Mouse (Mus musculus): Measurements from ENCODE around the gene Mrps7. TPM values are rescaled to one million over a fixed set of nuclear protein-coding genes. Genes with fewer than 3 reads are reported as not detected.

Gene Mrps7
- total RNA-seq, 2 experiments from 2014 or later, result 51.5 to 51.7 TPM

DNA sequence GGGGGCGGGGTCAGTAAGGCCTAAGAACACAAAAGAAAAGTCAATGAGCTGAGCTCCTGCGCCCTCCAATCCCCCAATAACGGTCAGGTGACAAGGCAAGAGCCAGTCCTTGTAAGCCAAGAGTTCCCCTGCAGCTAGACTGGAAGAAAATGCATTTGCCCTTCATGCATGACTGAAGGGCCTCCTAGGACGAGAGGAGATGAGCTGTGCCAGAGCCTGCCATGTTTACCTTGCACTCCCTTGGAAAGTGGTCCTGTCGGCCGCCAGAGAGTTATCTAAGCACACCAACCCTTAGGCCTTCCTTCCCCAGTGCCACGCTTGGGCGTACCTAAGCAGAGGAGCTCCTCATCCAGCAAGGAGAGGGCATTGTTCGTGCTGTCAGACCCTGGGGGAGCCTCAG lies 15.7 kb upstream of the Mrps7 start:
- intact Hi-C loops (cut with DNase I), result no loop called here
- TF ChIP-seq CTCF (IDR thresholded peaks at IDR 0.05), result no peak
- Histone ChIP-seq H3K27ac (no peak overlapping the region), H3K4me3 (no peak overlapping the region)
- DNase-seq (ENCODE audit: extremely low spot score in 1 of 2, low spot score in 2 of 2), result no peak

DNA sequence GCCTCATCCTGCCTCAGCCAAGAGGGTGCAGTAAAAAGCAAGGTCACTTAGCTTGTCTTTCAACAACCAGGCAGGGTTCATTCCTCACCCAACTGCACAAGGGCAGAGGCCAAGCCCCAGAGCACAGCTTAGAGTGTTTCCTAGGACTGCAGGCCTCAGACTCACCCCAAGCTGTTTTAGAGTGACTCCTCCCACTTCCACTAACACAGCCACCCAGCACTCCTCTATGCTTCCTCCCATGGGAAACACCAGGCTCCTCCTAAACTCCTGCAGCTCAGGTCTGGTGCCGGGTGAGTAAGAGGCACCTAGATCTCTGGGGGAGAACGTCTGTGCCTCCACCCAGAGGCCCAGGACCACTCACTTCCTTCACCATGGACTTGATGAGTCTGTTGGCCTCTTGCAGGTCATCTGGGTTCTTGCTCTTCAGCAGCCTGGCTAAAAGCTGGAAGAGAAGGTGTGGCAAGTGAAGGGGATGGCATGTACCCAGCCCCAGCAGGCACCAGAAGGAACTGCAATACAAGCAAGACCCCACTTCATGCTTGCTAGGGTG lies 13.1 kb upstream of the Mrps7 start:
- no peak for TF ChIP-seq CTCF (IDR thresholded peaks at IDR 0.05)
- no peak for DNase-seq (ENCODE audit: extremely low spot score in 1 of 2, low spot score in 2 of 2)
- H3K4me3 ChIP-seq, result no peak overlapping the region
- no peak overlapping the region for H3K27ac ChIP-seq
- intact Hi-C loops (cut with DNase I), result loop anchor here (2.0 kb wide), 1 partner anchor 22 kb away; no protein-coding TSS in a partner anchor

- no peak for DNase-seq (ENCODE audit: extremely low spot score in 1 of 2, low spot score in 2 of 2)
- intact Hi-C loops (cut with DNase I), result no loop called here
- Histone ChIP-seq H3K4me3 (no peak overlapping the region), H3K27ac (no peak overlapping the region)
- TF ChIP-seq CTCF (IDR thresholded peaks at IDR 0.05), result peak; percentile 23
These were observed 8.5 kb upstream of the Mrps7 start for GRCm38 (mm10) chr11:115595209-115595608.

DNA sequence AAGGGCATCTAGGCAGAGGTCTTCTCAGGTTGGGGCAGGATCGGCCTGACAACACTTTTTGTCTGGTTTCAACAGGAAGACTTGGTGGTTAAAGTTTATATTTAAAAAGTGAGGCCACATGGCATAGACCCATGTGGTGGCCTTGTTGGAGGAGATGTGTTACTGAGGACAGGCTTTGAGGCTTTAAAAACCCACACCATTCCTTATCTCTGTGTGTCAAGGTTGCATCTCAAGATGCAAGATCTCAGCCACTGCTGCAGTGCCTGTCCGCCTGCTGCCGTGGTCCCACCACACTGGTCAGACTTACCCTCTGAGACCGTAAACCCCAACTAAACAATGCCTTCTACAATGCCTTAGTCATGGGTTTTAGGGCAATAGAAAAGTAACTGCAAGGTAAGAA lies 5.4 kb upstream of the Mrps7 start:
- no peak overlapping the region for H3K27ac ChIP-seq
- no peak for TF ChIP-seq CTCF (IDR thresholded peaks at IDR 0.05)
- no peak overlapping the region for H3K4me3 ChIP-seq
- intact Hi-C loops (cut with DNase I), result no loop called here
- DNase-seq (ENCODE audit: extremely low spot score in 1 of 2, low spot score in 2 of 2), result no peak

DNA sequence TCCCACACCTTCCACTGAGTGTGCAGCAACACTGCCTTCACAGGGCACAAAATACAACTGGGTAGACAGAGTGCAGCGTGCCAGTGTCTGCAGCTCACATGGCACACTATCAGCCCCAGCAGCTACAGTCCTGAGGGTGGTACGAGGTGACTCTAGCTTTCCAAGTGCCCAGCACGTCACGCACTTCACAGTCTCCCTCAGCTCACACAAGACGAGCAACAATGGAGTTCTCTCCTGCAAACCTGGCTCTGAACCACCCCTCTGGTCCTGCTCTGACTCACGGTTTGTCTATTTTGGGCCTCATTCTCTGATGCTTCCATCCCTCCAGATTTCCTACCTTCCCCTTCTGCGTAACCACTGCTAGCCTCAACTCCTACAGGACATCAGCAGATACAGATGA lies 4.0 kb upstream of the Mrps7 start:
- Histone ChIP-seq H3K4me3 (no peak overlapping the region), H3K27ac (no peak overlapping the region)
- DNase-seq (ENCODE audit: extremely low spot score in 1 of 2, low spot score in 2 of 2), result peak in 1 of 2 experiments; percentile 43
- intact Hi-C loops (cut with DNase I), result loop anchor here (5.0 kb wide), 1 partner anchor 117 kb away; no protein-coding TSS in a partner anchor
- TF ChIP-seq CTCF (IDR thresholded peaks at IDR 0.05), result no peak

DNA sequence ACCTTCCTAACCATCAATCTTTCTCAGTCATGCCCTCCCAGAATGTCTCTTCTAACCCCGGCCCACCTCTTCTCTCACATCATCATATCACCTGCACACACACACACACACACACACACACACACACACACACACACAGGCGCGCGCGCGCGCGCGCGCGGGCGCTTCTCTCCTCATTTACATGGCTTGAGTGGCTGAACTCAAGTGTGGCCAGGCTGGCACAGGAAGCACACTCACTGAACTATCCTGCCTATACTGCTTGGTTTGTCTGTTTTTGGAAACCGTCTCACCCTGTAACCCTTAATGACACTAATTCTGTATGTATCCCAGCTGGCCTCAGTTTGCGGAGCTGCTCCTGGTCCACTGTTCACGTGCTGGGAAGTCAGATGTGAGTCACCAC lies 3.0 kb upstream of the Mrps7 start:
- Histone ChIP-seq H3K4me3 (no peak overlapping the region), H3K27ac (no peak overlapping the region)
- no peak for TF ChIP-seq CTCF (IDR thresholded peaks at IDR 0.05)
- intact Hi-C loops (cut with DNase I), result loop anchor here (5.0 kb wide), 1 partner anchor 118 kb away; no protein-coding TSS in a partner anchor
- no peak for DNase-seq (ENCODE audit: extremely low spot score in 1 of 2, low spot score in 2 of 2)

DNA sequence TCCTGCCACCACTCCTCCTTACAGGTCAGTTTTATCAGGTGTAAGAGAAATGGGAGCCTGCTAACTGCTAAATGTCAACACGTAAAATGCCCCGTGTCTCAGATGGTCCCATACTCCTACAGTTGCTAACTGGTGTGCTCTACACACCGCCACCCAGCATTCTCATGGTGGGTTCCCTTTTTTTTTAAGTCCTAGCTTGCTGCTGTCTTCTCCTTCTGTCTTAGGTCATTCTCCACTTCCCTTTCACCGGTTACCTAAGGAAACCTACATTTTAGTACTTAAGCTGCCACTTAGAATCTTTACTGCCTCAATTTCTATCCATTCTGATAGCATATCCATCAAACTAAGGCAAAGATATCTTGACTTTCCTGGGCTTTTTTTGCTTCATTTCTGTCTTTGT lies 2.6 kb upstream of the Mrps7 start:
- H3K27ac ChIP-seq, result no peak overlapping the region
- intact Hi-C loops (cut with DNase I), result loop anchor here (5.0 kb wide), 1 partner anchor 119 kb away; no protein-coding TSS in a partner anchor
- DNase-seq (ENCODE audit: extremely low spot score in 1 of 2, low spot score in 2 of 2), result no peak
- no peak overlapping the region for H3K4me3 ChIP-seq
- TF ChIP-seq CTCF (IDR thresholded peaks at IDR 0.05), result no peak

- peak overlapping the region; percentile 99 for H3K27ac ChIP-seq
- TF ChIP-seq CTCF (IDR thresholded peaks at IDR 0.05), result no peak
- H3K4me3 ChIP-seq, result peak overlapping the region; percentile 99
- intact Hi-C loops (cut with DNase I), result loop anchor here (5.0 kb wide), 1 partner anchor 121 kb away; no protein-coding TSS in a partner anchor
- no peak for DNase-seq (ENCODE audit: extremely low spot score in 1 of 2, low spot score in 2 of 2)
These were observed 623 bp upstream of the Mrps7 start for GRCm38 (mm10) chr11:115603128-115603475.

DNA sequence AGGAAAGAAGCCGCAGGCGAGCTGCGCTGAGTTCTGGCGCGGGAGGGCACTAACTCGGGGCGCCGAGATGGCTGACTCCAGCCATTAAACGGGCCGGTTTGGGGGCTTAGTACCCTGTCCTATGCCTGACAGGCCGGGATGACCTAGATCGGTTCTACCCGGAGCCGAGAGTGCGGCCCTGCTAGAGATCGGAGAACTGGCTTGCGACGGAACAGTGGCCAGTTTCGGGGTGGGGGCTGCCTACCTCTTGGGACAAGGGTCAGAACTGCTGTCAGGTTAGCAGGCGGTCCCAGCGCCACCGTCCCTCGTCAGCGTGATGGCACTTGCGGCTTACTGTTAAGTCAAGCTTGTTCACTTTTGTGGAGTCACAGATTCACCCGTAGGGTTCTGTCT lies 575 bp downstream of the Mrps7 start:
- DNase-seq (ENCODE audit: extremely low spot score in 1 of 2, low spot score in 2 of 2), result no peak
- peak overlapping the region; percentile 99 for H3K27ac ChIP-seq
- no peak for TF ChIP-seq CTCF (IDR thresholded peaks at IDR 0.05)
- intact Hi-C loops (cut with DNase I), result loop anchor here (5.0 kb wide), 1 partner anchor 122 kb away; no protein-coding TSS in a partner anchor
- H3K4me3 ChIP-seq, result peak overlapping the region; percentile 99

DNA sequence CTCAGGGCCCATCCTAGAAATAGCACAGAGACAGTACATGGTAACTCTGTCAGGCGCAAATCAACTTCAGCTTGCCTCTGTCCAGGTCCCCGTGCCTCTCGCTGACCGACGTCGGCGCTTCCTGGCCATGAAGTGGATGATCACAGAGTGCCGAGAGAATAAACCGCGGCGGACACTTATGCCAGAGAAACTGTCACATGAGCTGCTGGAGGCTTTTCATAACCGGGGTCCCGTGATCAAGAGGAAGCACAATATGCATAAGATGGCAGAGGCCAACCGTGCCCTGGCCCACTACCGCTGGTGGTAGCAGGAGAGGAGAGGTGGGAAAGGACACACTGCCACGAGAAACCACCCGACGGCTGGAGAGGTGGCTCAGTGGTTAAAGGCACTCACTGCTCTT lies 3.0 kb downstream of the Mrps7 start:
- Histone ChIP-seq H3K27ac (no peak overlapping the region), H3K4me3 (no peak overlapping the region)
- TF ChIP-seq CTCF (IDR thresholded peaks at IDR 0.05), result no peak
- DNase-seq (ENCODE audit: extremely low spot score in 1 of 2, low spot score in 2 of 2), result no peak
- intact Hi-C loops (cut with DNase I), result no loop called here

DNA sequence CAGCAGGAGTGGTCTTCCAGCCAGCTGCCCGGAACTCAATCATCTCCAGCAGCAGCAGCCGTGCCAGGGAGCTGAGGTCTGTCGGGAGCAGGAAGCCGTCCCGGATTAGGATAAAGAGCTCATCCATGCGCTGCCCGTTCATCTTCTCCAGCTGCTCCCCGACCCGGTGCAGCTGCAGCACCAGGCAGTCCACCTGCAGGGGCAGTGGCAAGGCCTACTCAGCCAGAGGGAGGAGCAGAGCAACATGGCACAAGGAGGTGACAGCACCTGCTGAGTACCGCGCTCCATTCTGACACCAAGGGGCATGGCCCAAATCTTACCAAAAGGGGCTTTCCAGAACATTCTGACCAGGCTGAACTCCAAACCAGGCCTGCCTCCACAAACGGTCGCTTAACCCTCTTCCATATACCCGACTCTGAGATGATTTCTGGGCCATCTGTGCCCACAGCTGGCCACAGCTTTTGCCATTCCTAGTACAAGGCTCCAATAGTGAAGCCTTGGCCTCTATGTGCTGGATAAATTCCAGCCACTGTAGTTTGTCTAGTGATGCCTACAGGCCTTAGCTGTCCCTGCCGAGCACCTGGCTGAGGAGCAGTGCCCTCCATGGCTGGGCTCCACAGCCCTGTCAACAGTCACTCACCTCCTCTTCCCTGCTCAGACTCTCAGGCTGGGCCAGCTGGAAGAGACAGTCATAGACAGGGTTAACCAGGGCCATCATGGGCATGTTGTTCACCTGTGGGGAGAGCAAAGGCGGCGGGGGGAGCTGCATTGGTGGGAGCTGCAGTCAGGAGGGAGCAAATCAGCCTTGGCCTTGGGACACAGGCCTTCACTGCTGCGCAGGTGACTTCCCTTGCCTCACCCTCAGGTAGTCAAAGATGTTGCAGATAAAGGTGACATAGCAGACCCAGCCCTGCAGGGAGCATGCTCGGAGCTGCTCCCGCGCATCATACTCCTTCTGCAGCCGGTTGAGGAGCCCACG lies 5.0 kb downstream of the Mrps7 start:
- DNase-seq (ENCODE audit: extremely low spot score in 1 of 2, low spot score in 2 of 2), result peak in 1 of 2 experiments; percentile 32
- H3K27ac ChIP-seq, result no peak overlapping the region
- no peak overlapping the region for H3K4me3 ChIP-seq

DNA sequence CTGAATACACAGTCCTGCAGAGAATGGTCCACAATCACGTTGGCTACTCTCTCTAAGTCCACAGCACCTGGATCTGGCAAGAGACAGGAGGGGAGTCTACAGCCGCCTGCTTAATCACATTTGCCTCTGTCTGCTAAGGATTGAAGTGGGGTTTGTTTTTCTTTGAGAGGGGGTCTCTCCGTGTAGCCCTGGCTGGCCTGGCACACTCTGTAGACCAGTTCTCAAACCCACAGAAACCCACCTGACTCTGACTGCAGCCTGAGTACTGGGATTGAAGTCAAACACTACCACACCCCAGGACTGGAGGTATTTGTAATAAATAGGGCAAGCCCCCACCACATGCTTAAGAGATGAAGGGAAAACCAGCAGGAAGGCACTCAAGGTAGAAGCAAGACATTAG lies 5.9 kb downstream of the Mrps7 start:
- H3K27ac ChIP-seq, result no peak overlapping the region
- H3K4me3 ChIP-seq, result no peak overlapping the region
- intact Hi-C loops (cut with DNase I), result no loop called here
- TF ChIP-seq CTCF (IDR thresholded peaks at IDR 0.05), result no peak
- no peak for DNase-seq (ENCODE audit: extremely low spot score in 1 of 2, low spot score in 2 of 2)

More for the DNA sequence above, 5.0 kb downstream of the Mrps7 start:
- TF ChIP-seq CTCF (IDR thresholded peaks at IDR 0.05), result no peak
- intact Hi-C loops (cut with DNase I), result no loop called here
